Mouse (Mus musculus): ENCODE measurements around the gene Il1f8.
"Not testable (repeated sequence)": the region's sequence is repeated elsewhere in the genome, so short reads cannot be mapped to it uniquely, and the experiment has no call there.

Il1f8 gene

GRCm38 (mm10) chr2:24152861-24153260, at the start of gene Il1f8:
Gene Il1f8 (plus strand): TSS chr2:24153161.
- no peak for DNase-seq (ENCODE audit: extremely low spot score, low read depth, low spot score)

DNA sequence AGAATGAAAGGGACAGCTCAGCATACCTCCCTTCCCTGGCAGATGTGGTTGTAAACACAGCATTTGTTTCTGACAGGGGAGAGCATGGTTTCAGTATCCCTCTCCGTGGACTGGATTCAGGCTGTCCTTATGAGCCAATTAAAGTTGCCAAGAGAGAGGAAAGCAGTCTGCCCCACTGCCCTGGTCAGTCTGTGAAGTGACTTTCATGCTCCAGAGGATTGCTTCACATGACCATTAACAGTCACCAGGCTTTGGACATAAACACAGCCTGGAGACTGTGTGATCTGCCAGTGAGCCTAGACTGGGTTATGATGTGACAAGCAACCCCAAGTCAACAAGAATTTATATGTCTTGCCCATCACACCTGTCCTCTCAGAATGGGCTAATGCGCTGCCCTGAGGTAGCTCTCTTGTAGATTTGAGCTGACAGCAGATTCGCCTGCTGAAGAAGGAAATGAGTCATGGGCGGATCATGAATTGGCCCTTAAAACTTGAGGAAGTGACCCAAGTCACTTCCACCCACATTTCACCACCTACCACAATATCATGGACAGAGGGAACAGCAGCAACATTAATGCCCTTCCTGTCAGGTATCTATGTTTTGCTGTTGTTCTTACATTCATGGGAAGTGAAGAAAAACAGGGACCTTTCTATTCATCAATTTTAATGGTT, 49.2 kb upstream of the Il1f8 start:
- no peak for DNase-seq (ENCODE audit: extremely low spot score, low read depth, low spot score)

- DNase-seq (ENCODE audit: extremely low spot score, low read depth, low spot score) = no peak
These were observed 43.9 kb upstream of the Il1f8 start for GRCm38 (mm10) chr2:24109085-24109484.

GRCm38 (mm10) chr2:24134373-24134772, 18.6 kb upstream of the Il1f8 start:
- no peak for DNase-seq (ENCODE audit: extremely low spot score, low read depth, low spot score)

- DNase-seq (ENCODE audit: extremely low spot score, low read depth, low spot score) = peak; percentile 12
These were observed 28.8 kb downstream of the Il1f8 start for GRCm38 (mm10) chr2:24181683-24182331.

GRCm38 (mm10) chr2:24182423-24183147, 29.6 kb downstream of the Il1f8 start:
- DNase-seq (ENCODE audit: extremely low spot score, low read depth, low spot score) = not testable (repeated sequence)

GRCm38 (mm10) chr2:24184092-24184491, 31.1 kb downstream of the Il1f8 start:
- DNase-seq (ENCODE audit: extremely low spot score, low read depth, low spot score) = not testable (repeated sequence)

- no peak for DNase-seq (ENCODE audit: extremely low spot score, low read depth, low spot score)
These were observed 33.2 kb downstream of the Il1f8 start, which contains the start of gene Il1f9 for GRCm38 (mm10) chr2:24186176-24186575. Gene Il1f9 (plus strand): TSS chr2:24186476.

DNA sequence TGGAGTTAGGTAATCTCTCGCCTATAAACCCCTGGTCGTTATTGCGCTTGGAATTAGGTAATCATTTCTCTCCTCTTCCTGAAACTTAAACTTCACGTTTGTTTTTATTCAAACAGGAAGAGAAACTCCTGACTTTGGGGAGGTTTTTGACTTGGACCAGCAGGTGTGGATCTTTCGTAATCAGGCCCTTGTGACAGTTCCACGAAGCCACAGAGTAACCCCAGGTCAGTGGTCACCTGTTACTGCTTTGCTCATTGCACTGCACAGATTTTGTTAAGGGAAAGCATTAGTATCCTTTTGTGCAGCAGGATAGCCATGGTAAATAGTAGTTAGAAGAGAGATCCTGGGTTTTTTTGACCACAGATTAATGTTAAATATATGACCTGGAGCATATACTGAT, 34.6 kb downstream of the Il1f8 start:
- no peak for DNase-seq (ENCODE audit: extremely low spot score, low read depth, low spot score)

DNA sequence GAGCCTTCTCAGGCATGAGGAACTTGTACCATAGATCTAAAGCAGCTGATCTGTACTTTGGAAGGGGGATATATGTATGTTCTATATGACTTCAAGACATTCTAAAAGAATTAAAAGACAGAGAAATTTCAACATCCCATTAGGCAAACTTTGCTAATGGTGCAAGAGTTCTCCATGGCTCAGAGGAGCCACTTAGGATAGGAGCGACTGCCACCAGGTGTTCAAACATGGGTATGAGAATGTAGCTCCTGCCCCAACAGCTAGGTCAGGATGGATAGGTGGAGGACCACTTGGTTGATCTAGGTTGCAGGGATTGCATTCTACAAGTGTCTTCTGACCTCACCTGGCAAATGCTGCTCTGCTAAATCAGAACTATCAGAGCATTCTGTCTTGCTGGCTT, 35.2 kb downstream of the Il1f8 start:
- no peak for DNase-seq (ENCODE audit: extremely low spot score, low read depth, low spot score)
